Mouse (Mus musculus): Measurements from ENCODE around the gene Myo6. TPM values are rescaled to one million over a fixed set of nuclear protein-coding genes. Genes with fewer than 3 reads are reported as not detected.

The Myo6 gene
- polyA plus RNA-seq, 1 experiment, result 36.8 TPM

- H3K4me3 ChIP-seq (ENCODE audit: low read depth, low read length), result peak overlapping the region; percentile 42; the same call in 1 of the 2 replicates
- no peak for TF ChIP-seq CTCF (IDR thresholded peaks at IDR 0.05; ENCODE audit: extremely low read depth, insufficient read length, insufficient replicate concordance, low read depth, low read length)
- no peak for TF ChIP-seq POLR2A (IDR thresholded peaks at IDR 0.05; ENCODE audit: low read depth, low read length)
- 27% methylated on average over 5 of the region's 5 CpGs for WGBS
- no peaks in the 10 kb centered on the region for H3K27me3 ChIP-seq (ENCODE audit: control insufficient read depth, insufficient read depth, low read length)
- no peaks in the 10 kb centered on the region for H3K36me3 ChIP-seq (ENCODE audit: control insufficient read depth, insufficient read depth, low read length)
- H3K4me1 ChIP-seq (ENCODE audit: control insufficient read depth, insufficient read depth, insufficient read length, low read length), result peaks cover 6% of the 10 kb centered on the region; the same call in 1 of the 2 replicates
- peak overlapping the region; percentile 100 for H3K27ac ChIP-seq (ENCODE audit: insufficient read depth, low read depth, low read length)
Observed at GRCm38 (mm10) chr9:80158937-80159336, 5.9 kb upstream of the Myo6 start.

- no peak overlapping the region for H3K27ac ChIP-seq (ENCODE audit: insufficient read depth, low read depth, low read length)
- TF ChIP-seq CTCF (IDR thresholded peaks at IDR 0.05; ENCODE audit: extremely low read depth, insufficient read length, insufficient replicate concordance, low read depth, low read length) (no peak), POLR2A (IDR thresholded peaks at IDR 0.05; ENCODE audit: low read depth, low read length) (no peak)
- no peaks in the 10 kb centered on the region for H3K27me3 ChIP-seq (ENCODE audit: control insufficient read depth, insufficient read depth, low read length)
- peaks cover 5% of the 10 kb centered on the region; the same call in 1 of the 2 replicates for H3K4me1 ChIP-seq (ENCODE audit: control insufficient read depth, insufficient read depth, insufficient read length, low read length)
- no peaks in the 10 kb centered on the region for H3K36me3 ChIP-seq (ENCODE audit: control insufficient read depth, insufficient read depth, low read length)
- WGBS, result 82% methylated on average over 4 of the region's 4 CpGs
- H3K4me3 ChIP-seq (ENCODE audit: low read depth, low read length), result no peak overlapping the region
Observed at GRCm38 (mm10) chr9:80161451-80161850, 3.4 kb upstream of the Myo6 start.

- WGBS, result 79% methylated on average over 4 of the region's 4 CpGs
- no peaks in the 10 kb centered on the region for H3K27me3 ChIP-seq (ENCODE audit: control insufficient read depth, insufficient read depth, low read length)
- no peak overlapping the region for H3K4me3 ChIP-seq (ENCODE audit: low read depth, low read length)
- H3K36me3 ChIP-seq (ENCODE audit: control insufficient read depth, insufficient read depth, low read length), result no peaks in the 10 kb centered on the region
- no peaks in the 10 kb centered on the region; the same call in 1 of the 2 replicates for H3K4me1 ChIP-seq (ENCODE audit: control insufficient read depth, insufficient read depth, insufficient read length, low read length)
- H3K27ac ChIP-seq (ENCODE audit: insufficient read depth, low read depth, low read length), result no peak overlapping the region
- TF ChIP-seq POLR2A (IDR thresholded peaks at IDR 0.05; ENCODE audit: low read depth, low read length) (no peak), CTCF (IDR thresholded peaks at IDR 0.05; ENCODE audit: extremely low read depth, insufficient read length, insufficient replicate concordance, low read depth, low read length) (no peak)
Observed at GRCm38 (mm10) chr9:80163126-80163723, 1.6 kb upstream of the Myo6 start.

- under 1% methylated on average over 13 of the region's 13 CpGs for WGBS
- TF ChIP-seq POLR2A (IDR thresholded peaks at IDR 0.05; ENCODE audit: low read depth, low read length) (no peak), CTCF (IDR thresholded peaks at IDR 0.05; ENCODE audit: extremely low read depth, insufficient read length, insufficient replicate concordance, low read depth, low read length) (0 out of 2 replicates have a peak, but pooled peaks have one; percentile 4)
- no peaks in the 10 kb centered on the region; the same call in 1 of the 2 replicates for H3K4me1 ChIP-seq (ENCODE audit: control insufficient read depth, insufficient read depth, insufficient read length, low read length)
- H3K27ac ChIP-seq (ENCODE audit: insufficient read depth, low read depth, low read length), result 0 out of 2 replicates have a peak overlapping the region, but pooled peaks have one; percentile 0
- no peaks in the 10 kb centered on the region for H3K27me3 ChIP-seq (ENCODE audit: control insufficient read depth, insufficient read depth, low read length)
- no peaks in the 10 kb centered on the region for H3K36me3 ChIP-seq (ENCODE audit: control insufficient read depth, insufficient read depth, low read length)
- peak overlapping the region; percentile 99 for H3K4me3 ChIP-seq (ENCODE audit: low read depth, low read length)
Observed at GRCm38 (mm10) chr9:80164191-80164590, 640 bp upstream of the Myo6 start.

GRCm38 (mm10) chr9:80165690-80166089, 859 bp downstream of the Myo6 start:
- Histone ChIP-seq H3K4me1 (ENCODE audit: control insufficient read depth, insufficient read depth, insufficient read length, low read length) (peaks cover 2% of the 10 kb centered on the region; the same call in 1 of the 2 replicates), H3K27ac (ENCODE audit: insufficient read depth, low read depth, low read length) (peak overlapping the region; percentile 41), H3K4me3 (ENCODE audit: low read depth, low read length) (peak overlapping the region; percentile 16; the same call in 1 of the 2 replicates), H3K36me3 (ENCODE audit: control insufficient read depth, insufficient read depth, low read length) (no peaks in the 10 kb centered on the region), H3K27me3 (ENCODE audit: control insufficient read depth, insufficient read depth, low read length) (no peaks in the 10 kb centered on the region)
- TF ChIP-seq POLR2A (IDR thresholded peaks at IDR 0.05; ENCODE audit: low read depth, low read length) (no peak), CTCF (IDR thresholded peaks at IDR 0.05; ENCODE audit: extremely low read depth, insufficient read length, insufficient replicate concordance, low read depth, low read length) (no peak)
- 10% methylated on average over 9 of the region's 9 CpGs for WGBS

- WGBS, result 12% methylated on average over 6 of the region's 6 CpGs
- TF ChIP-seq POLR2A (IDR thresholded peaks at IDR 0.05; ENCODE audit: low read depth, low read length) (no peak), CTCF (IDR thresholded peaks at IDR 0.05; ENCODE audit: extremely low read depth, insufficient read length, insufficient replicate concordance, low read depth, low read length) (no peak)
- Histone ChIP-seq H3K4me3 (ENCODE audit: low read depth, low read length) (peak overlapping the region; percentile 47), H3K36me3 (ENCODE audit: control insufficient read depth, insufficient read depth, low read length) (no peaks in the 10 kb centered on the region), H3K4me1 (ENCODE audit: control insufficient read depth, insufficient read depth, insufficient read length, low read length) (peaks cover 4% of the 10 kb centered on the region; the same call in 1 of the 2 replicates), H3K27ac (ENCODE audit: insufficient read depth, low read depth, low read length) (peak overlapping the region; percentile 26; the same call in 1 of the 2 replicates), H3K27me3 (ENCODE audit: control insufficient read depth, insufficient read depth, low read length) (no peaks in the 10 kb centered on the region)
Observed at GRCm38 (mm10) chr9:80166425-80166824, 1.6 kb downstream of the Myo6 start.

GRCm38 (mm10) chr9:80167089-80167488, 2.3 kb downstream of the Myo6 start:
- Histone ChIP-seq H3K27ac (ENCODE audit: insufficient read depth, low read depth, low read length) (peak overlapping the region; percentile 38; the same call in 1 of the 2 replicates), H3K36me3 (ENCODE audit: control insufficient read depth, insufficient read depth, low read length) (no peaks in the 10 kb centered on the region), H3K27me3 (ENCODE audit: control insufficient read depth, insufficient read depth, low read length) (no peaks in the 10 kb centered on the region), H3K4me1 (ENCODE audit: control insufficient read depth, insufficient read depth, insufficient read length, low read length) (peaks cover 8% of the 10 kb centered on the region; the same call in 1 of the 2 replicates), H3K4me3 (ENCODE audit: low read depth, low read length) (no peak overlapping the region)
- WGBS, result 18% methylated on average over 4 of the region's 4 CpGs
- no peak for TF ChIP-seq CTCF (IDR thresholded peaks at IDR 0.05; ENCODE audit: extremely low read depth, insufficient read length, insufficient replicate concordance, low read depth, low read length)
- no peak for TF ChIP-seq POLR2A (IDR thresholded peaks at IDR 0.05; ENCODE audit: low read depth, low read length)
